Mouse (Mus musculus): ENCODE measurements around the gene Thsd4. TPM values are rescaled to one million over a fixed set of nuclear protein-coding genes. Genes with fewer than 3 reads are reported as not detected.

Gene Thsd4
- polyA plus RNA-seq, 1 experiment: 5.9 TPM

GRCm38 (mm10) chr9:60336147-60336546 is 185.7 kb downstream of the Thsd4 start:
- Histone ChIP-seq H3K4me3 (ENCODE audit: insufficient read depth, low read depth, low read length) (no peak overlapping the region), H3K4me1 (ENCODE audit: control insufficient read depth, insufficient read depth, low read length) (peaks cover 5% of the 10 kb centered on the region; the same call in 1 of the 2 replicates), H3K36me3 (ENCODE audit: control insufficient read depth, insufficient read depth, low read length) (no peaks in the 10 kb centered on the region), H3K27me3 (replicated peaks; ENCODE audit: control insufficient read depth, insufficient read depth, low read length) (no peaks in the 10 kb centered on the region), H3K27ac (ENCODE audit: insufficient read depth, low read depth, low read length) (no peak overlapping the region)
- no peak for TF ChIP-seq POLR2A (IDR thresholded peaks at IDR 0.05; ENCODE audit: low read depth, low read length)
- TF ChIP-seq CTCF (conservative IDR thresholded peaks at IDR 0.05; ENCODE audit: insufficient read depth, insufficient read length, low read depth, low read length): no peak
- no peak for DNase-seq
- 91% methylated on average over 5 of the region's 5 CpGs for WGBS

- Histone ChIP-seq H3K4me1 (ENCODE audit: control insufficient read depth, insufficient read depth, low read length) (peaks cover 5% of the 10 kb centered on the region; the same call in 1 of the 2 replicates), H3K36me3 (ENCODE audit: control insufficient read depth, insufficient read depth, low read length) (no peaks in the 10 kb centered on the region), H3K27ac (ENCODE audit: insufficient read depth, low read depth, low read length) (no peak overlapping the region), H3K27me3 (replicated peaks; ENCODE audit: control insufficient read depth, insufficient read depth, low read length) (no peaks in the 10 kb centered on the region), H3K4me3 (ENCODE audit: insufficient read depth, low read depth, low read length) (no peak overlapping the region)
- 57% methylated on average over 6 of the region's 6 CpGs for WGBS
- TF ChIP-seq CTCF (conservative IDR thresholded peaks at IDR 0.05; ENCODE audit: insufficient read depth, insufficient read length, low read depth, low read length): no peak
- TF ChIP-seq POLR2A (IDR thresholded peaks at IDR 0.05; ENCODE audit: low read depth, low read length): no peak
- DNase-seq: peak; percentile 66
Measured at GRCm38 (mm10) chr9:60335455-60335854, 186.4 kb downstream of the Thsd4 start.

GRCm38 (mm10) chr9:60329911-60330310 is 191.9 kb downstream of the Thsd4 start:
- Histone ChIP-seq H3K4me3 (ENCODE audit: insufficient read depth, low read depth, low read length) (no peak overlapping the region), H3K36me3 (ENCODE audit: control insufficient read depth, insufficient read depth, low read length) (no peaks in the 10 kb centered on the region), H3K4me1 (ENCODE audit: control insufficient read depth, insufficient read depth, low read length) (peaks cover 2% of the 10 kb centered on the region; the same call in 1 of the 2 replicates), H3K27ac (ENCODE audit: insufficient read depth, low read depth, low read length) (no peak overlapping the region), H3K27me3 (replicated peaks; ENCODE audit: control insufficient read depth, insufficient read depth, low read length) (no peaks in the 10 kb centered on the region)
- no peak for DNase-seq
- TF ChIP-seq POLR2A (IDR thresholded peaks at IDR 0.05; ENCODE audit: low read depth, low read length) (no peak), CTCF (conservative IDR thresholded peaks at IDR 0.05; ENCODE audit: insufficient read depth, insufficient read length, low read depth, low read length) (no peak)
- 89% methylated on average over 4 of the region's 4 CpGs for WGBS

- Histone ChIP-seq H3K27me3 (replicated peaks; ENCODE audit: control insufficient read depth, insufficient read depth, low read length) (no peaks in the 10 kb centered on the region), H3K36me3 (ENCODE audit: control insufficient read depth, insufficient read depth, low read length) (no peaks in the 10 kb centered on the region), H3K4me1 (ENCODE audit: control insufficient read depth, insufficient read depth, low read length) (no peaks in the 10 kb centered on the region), H3K27ac (ENCODE audit: insufficient read depth, low read depth, low read length) (no peak overlapping the region), H3K4me3 (ENCODE audit: insufficient read depth, low read depth, low read length) (no peak overlapping the region)
- WGBS: 77% methylated on average over 2 of the region's 2 CpGs
- TF ChIP-seq CTCF (conservative IDR thresholded peaks at IDR 0.05; ENCODE audit: insufficient read depth, insufficient read length, low read depth, low read length) (no peak), POLR2A (IDR thresholded peaks at IDR 0.05; ENCODE audit: low read depth, low read length) (no peak)
- no peak for DNase-seq
Measured at GRCm38 (mm10) chr9:60324716-60325115, 197.1 kb downstream of the Thsd4 start.

GRCm38 (mm10) chr9:60323435-60323834 is 198.4 kb downstream of the Thsd4 start:
- H3K36me3 ChIP-seq (ENCODE audit: control insufficient read depth, insufficient read depth, low read length): no peaks in the 10 kb centered on the region
- DNase-seq: no peak
- H3K4me1 ChIP-seq (ENCODE audit: control insufficient read depth, insufficient read depth, low read length): no peaks in the 10 kb centered on the region
- no peaks in the 10 kb centered on the region for H3K27me3 ChIP-seq (replicated peaks; ENCODE audit: control insufficient read depth, insufficient read depth, low read length)
- 87% methylated on average over 6 of the region's 6 CpGs for WGBS
- TF ChIP-seq CTCF (conservative IDR thresholded peaks at IDR 0.05; ENCODE audit: insufficient read depth, insufficient read length, low read depth, low read length) (no peak), POLR2A (IDR thresholded peaks at IDR 0.05; ENCODE audit: low read depth, low read length) (no peak)
- H3K4me3 ChIP-seq (ENCODE audit: insufficient read depth, low read depth, low read length): no peak overlapping the region
- H3K27ac ChIP-seq (ENCODE audit: insufficient read depth, low read depth, low read length): no peak overlapping the region

GRCm38 (mm10) chr9:60317291-60317690 is 204.6 kb downstream of the Thsd4 start:
- Histone ChIP-seq H3K36me3 (ENCODE audit: control insufficient read depth, insufficient read depth, low read length) (no peaks in the 10 kb centered on the region), H3K27me3 (replicated peaks; ENCODE audit: control insufficient read depth, insufficient read depth, low read length) (no peaks in the 10 kb centered on the region), H3K4me3 (ENCODE audit: insufficient read depth, low read depth, low read length) (no peak overlapping the region), H3K4me1 (ENCODE audit: control insufficient read depth, insufficient read depth, low read length) (peaks cover 24% of the 10 kb centered on the region), H3K27ac (ENCODE audit: insufficient read depth, low read depth, low read length) (peak overlapping the region; percentile 80)
- 36% methylated on average over 8 of the region's 8 CpGs for WGBS
- DNase-seq: peak; percentile 94
- TF ChIP-seq CTCF (conservative IDR thresholded peaks at IDR 0.05; ENCODE audit: insufficient read depth, insufficient read length, low read depth, low read length) (no peak), POLR2A (IDR thresholded peaks at IDR 0.05; ENCODE audit: low read depth, low read length) (no peak)

- WGBS: 45% methylated on average over 5 of the region's 5 CpGs
Measured at GRCm38 (mm10) chr9:60316510-60316909, 205.3 kb downstream of the Thsd4 start.

More at GRCm38 (mm10) chr9:60316510-60316909, 205.3 kb downstream of the Thsd4 start:
- no peak overlapping the region for H3K4me3 ChIP-seq (ENCODE audit: insufficient read depth, low read depth, low read length)
- TF ChIP-seq CTCF (conservative IDR thresholded peaks at IDR 0.05; ENCODE audit: insufficient read depth, insufficient read length, low read depth, low read length): no peak
- no peak for TF ChIP-seq POLR2A (IDR thresholded peaks at IDR 0.05; ENCODE audit: low read depth, low read length)
- H3K4me1 ChIP-seq (ENCODE audit: control insufficient read depth, insufficient read depth, low read length): peaks cover 30% of the 10 kb centered on the region
- peak overlapping the region; percentile 65 for H3K27ac ChIP-seq (ENCODE audit: insufficient read depth, low read depth, low read length)
- no peaks in the 10 kb centered on the region for H3K36me3 ChIP-seq (ENCODE audit: control insufficient read depth, insufficient read depth, low read length)
- no peaks in the 10 kb centered on the region for H3K27me3 ChIP-seq (replicated peaks; ENCODE audit: control insufficient read depth, insufficient read depth, low read length)
- DNase-seq: peak; percentile 48
